ENCODE assay signal across 9 mouse cellular contexts in the genomic region with DNA sequence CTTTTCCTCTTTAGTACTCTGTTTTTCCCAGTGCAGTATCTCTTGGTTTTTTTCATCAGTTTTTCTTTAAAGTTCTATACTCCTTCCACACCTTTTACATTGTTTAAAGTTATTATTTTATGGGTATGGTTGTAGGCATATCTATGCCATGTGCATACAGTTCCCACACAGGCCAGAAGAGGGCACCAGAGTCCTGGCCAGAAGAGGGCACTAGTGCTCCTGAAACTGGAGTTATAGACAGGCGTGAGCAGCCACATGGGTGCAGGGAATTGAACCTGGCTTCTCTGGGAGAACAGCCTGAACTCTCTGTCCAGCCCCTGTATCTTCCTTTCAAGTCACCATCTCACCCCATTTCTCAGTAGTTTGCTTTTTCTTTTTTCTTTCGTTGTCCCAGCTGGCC. TPM values are rescaled to one million over a fixed set of nuclear protein-coding genes. Genes with fewer than 3 reads are reported as not detected.
DNase-seq lines count a peak whose midpoint lies in the region; ATAC-seq and TF ChIP-seq lines count a peak whose summit lies in the region.
"Had no signal": no experiment of that assay in that cellular context is flagged by ENCODE, and none has a peak within 500 bp of the region (broad histone marks: within the 10 kb centered on the region; RNA-seq: fewer than 3 reads in every experiment).

No protein-coding gene starts in this region.

- H3K27me3 ChIP-seq in E14TG2a.4 (ENCODE audit: insufficient read depth, low read length), result 0 out of 2 replicates have a peak, but pooled peaks cover 3% of the 10 kb centered on the region
- no peaks in the 10 kb centered on the region for H3K27me3 ChIP-seq in midbrain, postnatal 0 days (ENCODE audit: insufficient read depth, low read length)

- 28% methylated on average over 2 of the region's 2 CpGs for WGBS in midbrain, postnatal 0 days

- TF ChIP-seq POLR2A in embryonic fibroblast, embryonic 13.5 days (IDR thresholded peaks at IDR 0.05; ENCODE audit: low read depth, low read length), result no peak

- H3K9ac ChIP-seq in midbrain, postnatal 0 days (replicated peaks; ENCODE audit: low read length, poor library complexity, severe bottlenecking), result no peak overlapping the region

- H3K36me3 ChIP-seq in E14TG2a.4 (ENCODE audit: insufficient read depth, low read length), result no peaks in the 10 kb centered on the region
- no peaks in the 10 kb centered on the region for H3K36me3 ChIP-seq in midbrain, postnatal 0 days (ENCODE audit: insufficient read depth, low read length)

- no peak overlapping the region for H3K4me2 ChIP-seq in midbrain, postnatal 0 days (ENCODE audit: low read depth, low read length, poor library complexity, severe bottlenecking)

- no peak for ATAC-seq in midbrain, postnatal 0 days (ENCODE audit: low FRiP score)

- H3K27ac ChIP-seq in embryonic fibroblast, embryonic 13.5 days (ENCODE audit: insufficient read depth, low read length), result no peak overlapping the region
- no peak overlapping the region for H3K27ac ChIP-seq in midbrain, postnatal 0 days (ENCODE audit: low read depth, low read length)

- no peak overlapping the region for H3K4me3 ChIP-seq in E14TG2a.4 (replicated peaks; ENCODE audit: low read length)
- H3K4me3 ChIP-seq in embryonic fibroblast, embryonic 13.5 days (ENCODE audit: insufficient read depth, low read length), result no peak overlapping the region
- H3K4me3 ChIP-seq in midbrain, postnatal 0 days (ENCODE audit: low read depth, low read length), result no peak overlapping the region

- peaks cover 16% of the 10 kb centered on the region for H3K4me1 ChIP-seq in E14TG2a.4 (replicated peaks; ENCODE audit: low read depth, low read length)
- H3K4me1 ChIP-seq in embryonic fibroblast, embryonic 13.5 days (ENCODE audit: control insufficient read depth, insufficient read depth, low read length), result no peaks in the 10 kb centered on the region
- H3K4me1 ChIP-seq in midbrain, postnatal 0 days (ENCODE audit: insufficient read depth, low read length), result no peaks in the 10 kb centered on the region

- H3K9me3 ChIP-seq in E14TG2a.4 (ENCODE audit: low read length), result no peaks in the 10 kb centered on the region
- H3K9me3 ChIP-seq in midbrain, postnatal 0 days (ENCODE audit: low read length), result no peaks in the 10 kb centered on the region

- TF ChIP-seq CTCF in E14TG2a.4 (conservative IDR thresholded peaks at IDR 0.05; ENCODE audit: low read length), result peak; percentile 99
- peak; percentile 82 for TF ChIP-seq CTCF in embryonic fibroblast, embryonic 13.5 days (IDR thresholded peaks at IDR 0.05; ENCODE audit: borderline replicate concordance, insufficient read depth, low read length)
- peak; percentile 84 for TF ChIP-seq CTCF in midbrain, postnatal 0 days (IDR thresholded peaks at IDR 0.05)

- peak; percentile 44 for DNase-seq in layer of hippocampus, adult 9-10 months (ENCODE audit: low spot score)
- no peak for DNase-seq in layer of hippocampus, postnatal 36 days
- peak; percentile 87 for DNase-seq in adrenal gland, postnatal 14 days
- peak; percentile 88 for DNase-seq in kidney, postnatal 4 days
- DNase-seq in midbrain, postnatal 0 days (ENCODE audit: low spot score), result peak; percentile 53
- no peak for DNase-seq in MN1 (ENCODE audit: low spot score)

RNA-seq across cellular contexts. Expression of a gene that starts 12.9 kb away (rescaled TPM):
- 1 to 10 TPM; 2.9 to 3.8 TPM for total RNA-seq in layer of hippocampus, postnatal 36 days (2021)
- 3.9 and 5.0 TPM in 2 replicates for total RNA-seq in adrenal gland, postnatal 14 days (2021)
- polyA plus RNA-seq in embryonic fibroblast, embryonic 13.5 days (2011; ENCODE audit: insufficient read length, low read depth, missing spikeins), result 24.1 and 29.8 TPM in 2 replicates
- total RNA-seq in midbrain, postnatal 0 days (2014; rRNA removed), result 1.9 and 3.4 TPM in 2 replicates
- polyA plus RNA-seq in midbrain, postnatal 0 days (2015; fragmentation: Nextera tagmentation; extraction: Ambion mirVana), result 1.2 and 1.6 TPM in 2 replicates

RNA-seq across cellular contexts. Expression of a gene that starts 16.6 kb away (rescaled TPM):
- total RNA-seq in layer of hippocampus, postnatal 36 days (2021), result 100 to 1,000 TPM; 119 to 120 TPM
- 6.6 and 8.1 TPM in 2 replicates for total RNA-seq in adrenal gland, postnatal 14 days (2021)
- 4.7 and 5.5 TPM in 2 replicates for polyA plus RNA-seq in embryonic fibroblast, embryonic 13.5 days (2011; ENCODE audit: insufficient read length, low read depth, missing spikeins)
- total RNA-seq in midbrain, postnatal 0 days (2014; rRNA removed), result 44.8 and 49.7 TPM in 2 replicates
- 33.2 and 35.9 TPM in 2 replicates for polyA plus RNA-seq in midbrain, postnatal 0 days (2015; fragmentation: Nextera tagmentation; extraction: Ambion mirVana)

RNA-seq across cellular contexts. Expression of a gene that starts 23.4 kb away (rescaled TPM):
- 10 to 100 TPM; 12.7 to 13.2 TPM for total RNA-seq in layer of hippocampus, postnatal 36 days (2021)
- total RNA-seq in adrenal gland, postnatal 14 days (2021), result 13.7 and 16.2 TPM in 2 replicates
- 5.2 and 6.3 TPM in 2 replicates for polyA plus RNA-seq in embryonic fibroblast, embryonic 13.5 days (2011; ENCODE audit: insufficient read length, low read depth, missing spikeins)
- 10.6 and 12.3 TPM in 2 replicates for total RNA-seq in midbrain, postnatal 0 days (2014; rRNA removed)
- 5.1 and 5.6 TPM in 2 replicates for polyA plus RNA-seq in midbrain, postnatal 0 days (2015; fragmentation: Nextera tagmentation; extraction: Ambion mirVana)

RNA-seq across cellular contexts. Expression of a gene that starts 25.8 kb away (rescaled TPM):
- total RNA-seq in layer of hippocampus, postnatal 36 days (2021), result under 1 TPM; 0.27 to 0.30 TPM
- 0.63 TPM in 1 of 2 replicates, not detected in the other for total RNA-seq in adrenal gland, postnatal 14 days (2021)
- not detected in 2 replicates for polyA plus RNA-seq in embryonic fibroblast, embryonic 13.5 days (2011; ENCODE audit: insufficient read length, low read depth, missing spikeins)
- 0.49 TPM in 1 of 2 replicates, not detected in the other for total RNA-seq in midbrain, postnatal 0 days (2014; rRNA removed)
- 0.20 TPM in 1 of 2 replicates, not detected in the other for polyA plus RNA-seq in midbrain, postnatal 0 days (2015; fragmentation: Nextera tagmentation; extraction: Ambion mirVana)

RNA-seq across cellular contexts. Expression of a gene that starts 32.1 kb away (rescaled TPM):
- total RNA-seq in layer of hippocampus, postnatal 36 days (2021), result under 1 TPM; 0.51 to 0.62 TPM
- total RNA-seq in adrenal gland, postnatal 14 days (2021), result 0.26 TPM in 1 of 2 replicates, not detected in the other
- not detected in 2 replicates for polyA plus RNA-seq in embryonic fibroblast, embryonic 13.5 days (2011; ENCODE audit: insufficient read length, low read depth, missing spikeins)
- total RNA-seq in midbrain, postnatal 0 days (2014; rRNA removed), result 0.57 TPM in 1 of 2 replicates, not detected in the other
- polyA plus RNA-seq in midbrain, postnatal 0 days (2015; fragmentation: Nextera tagmentation; extraction: Ambion mirVana), result 0.32 and 0.43 TPM in 2 replicates
- total RNA-seq: gastrocnemius, postnatal 4 days had no signal

Comparison
In these comparisons a context has a peak if more than half of its experiments do, and no peak if none do; other contexts are left out.
1. DNase-seq: peak in layer of hippocampus, adult 9-10 months (single experiment), adrenal gland, postnatal 14 days (single experiment), kidney, postnatal 4 days (2 of 2) and midbrain, postnatal 0 days (single experiment); none in layer of hippocampus, postnatal 36 days (0 of 2) and MN1 (single experiment).
2. Peak in every context shown above with its lines, with median percentiles within 50 percentile points of each other: CTCF ChIP-seq.